ENCODE assay signal across 11 mouse cellular contexts in genomic region chr16:23498691-23499131, GRCm38 (mm10). TPM values are rescaled to one million over a fixed set of nuclear protein-coding genes. Genes with fewer than 3 reads are reported as not detected.
DNase-seq lines count a peak whose midpoint lies in the region; ATAC-seq lines count a peak whose summit lies in the region.
"Had no signal": no experiment of that assay in that cellular context is flagged by ENCODE, and none has a peak within 500 bp of the region (broad histone marks: within the 10 kb centered on the region; RNA-seq: fewer than 3 reads in every experiment).

No protein-coding gene starts in this region.

- no peak overlapping the region for H3K27ac ChIP-seq in forebrain, embryonic 13.5 days
- H3K27ac ChIP-seq: forebrain, embryonic 15.5 days; midbrain, embryonic 10.5 days had no signal

- no peak for ATAC-seq in cerebellum, adult (ENCODE audit: insufficient number of reproducible peaks, low FRiP score, low TSS enrichment)
- no peak for ATAC-seq in forebrain, embryonic 13.5 days
- ATAC-seq: forebrain, embryonic 15.5 days had no signal

- peak; percentile 61 for DNase-seq in layer of hippocampus, adult 9-11 months
- DNase-seq in layer of hippocampus, postnatal 36 days = no peak
- DNase-seq in heart, adult 8-10 months (ENCODE audit: low spot score) = peak; percentile 61
- DNase-seq in heart, postnatal 14 days = peak; percentile 23 to 53
- peak; percentile 20 for DNase-seq in lung, postnatal 14 days
- DNase-seq: adrenal gland, adult 8-10 months; cerebellum, postnatal 10 days had no signal

- 83% methylated on average over 7 of the region's 7 CpGs for WGBS in forebrain, embryonic 13.5 days

- H3K4me2 ChIP-seq in forebrain, embryonic 13.5 days = no peak overlapping the region
- H3K4me2 ChIP-seq: forebrain, embryonic 15.5 days had no signal

- H3K4me1 ChIP-seq in forebrain, embryonic 13.5 days = peaks cover 28% of the 10 kb centered on the region

- peaks cover 15% of the 10 kb centered on the region; the same call in 1 of the 2 replicates for H3K27me3 ChIP-seq in forebrain, embryonic 13.5 days
- H3K27me3 ChIP-seq: forebrain, embryonic 15.5 days had no signal

- H3K9me3 ChIP-seq in forebrain, embryonic 13.5 days (replicated peaks) = no peaks in the 10 kb centered on the region
- H3K9me3 ChIP-seq: forebrain, embryonic 15.5 days; midbrain, embryonic 10.5 days had no signal

- peaks cover 20% of the 10 kb centered on the region for H3K36me3 ChIP-seq in forebrain, embryonic 13.5 days (ENCODE audit: poor library complexity, severe bottlenecking)

- H3K9ac ChIP-seq in forebrain, embryonic 13.5 days = no peak overlapping the region
- H3K9ac ChIP-seq: forebrain, embryonic 15.5 days had no signal

- H3K4me3 ChIP-seq in forebrain, embryonic 13.5 days = no peak overlapping the region
- H3K4me3 ChIP-seq: forebrain, embryonic 15.5 days; midbrain, embryonic 10.5 days had no signal

- intact Hi-C loops in heart, postnatal 14 days (cut with DNase I) = loop anchor here (5.0 kb wide), 1 partner anchor 46 kb away; no protein-coding TSS in a partner anchor

RNA-seq across cellular contexts. Expression of gene Rtp4, which starts 21.4 kb away (rescaled TPM):
- total RNA-seq in layer of hippocampus, postnatal 36 days (2021) = 1 to 10 TPM; 1.4 to 2.0 TPM
- 1 to 10 TPM; 2.3 to 4.4 (median 3.6) TPM for total RNA-seq in heart, adult 8-10 months (2022)
- 1 to 10 TPM; 2.4 to 3.0 TPM for total RNA-seq in heart, postnatal 14 days (2021)
- polyA plus RNA-seq in forebrain, embryonic 13.5 days (2015; fragmentation: Nextera tagmentation; extraction: Ambion mirVana) = 2.3 and 3.3 TPM in 2 replicates

RNA-seq across cellular contexts. Expression of gene Masp1, which starts 21.9 kb away (rescaled TPM):
- 10 to 100 TPM; 13.9 TPM for total RNA-seq in layer of hippocampus, postnatal 36 days (2021)
- total RNA-seq in heart, adult 8-10 months (2022) = 10 to 100 TPM; 14.5 to 24.1 (median 18.5) TPM
- 10 to 100 TPM; 20.5 to 23.5 TPM for total RNA-seq in heart, postnatal 14 days (2021)
- 53.5 and 55.9 TPM in 2 replicates for polyA plus RNA-seq in forebrain, embryonic 13.5 days (2015; fragmentation: Nextera tagmentation; extraction: Ambion mirVana)

Comparison
In these comparisons a context has a peak if more than half of its experiments do, and no peak if none do; other contexts are left out.
1. DNase-seq: peak in layer of hippocampus, adult 9-11 months (single experiment), heart, adult 8-10 months (single experiment), heart, postnatal 14 days (2 of 2) and lung, postnatal 14 days (single experiment); none in layer of hippocampus, postnatal 36 days (0 of 2).